Mouse (Mus musculus): ENCODE data around the gene Sat2. TPM values are rescaled to one million over a fixed set of nuclear protein-coding genes. Genes with fewer than 3 reads are reported as not detected.
A peak's percentile ranks its signal among the peaks of the same experiment; 100 is the strongest.

Gene Sat2
- total and polyA plus RNA-seq, 3 experiments, result not detected

DNA sequence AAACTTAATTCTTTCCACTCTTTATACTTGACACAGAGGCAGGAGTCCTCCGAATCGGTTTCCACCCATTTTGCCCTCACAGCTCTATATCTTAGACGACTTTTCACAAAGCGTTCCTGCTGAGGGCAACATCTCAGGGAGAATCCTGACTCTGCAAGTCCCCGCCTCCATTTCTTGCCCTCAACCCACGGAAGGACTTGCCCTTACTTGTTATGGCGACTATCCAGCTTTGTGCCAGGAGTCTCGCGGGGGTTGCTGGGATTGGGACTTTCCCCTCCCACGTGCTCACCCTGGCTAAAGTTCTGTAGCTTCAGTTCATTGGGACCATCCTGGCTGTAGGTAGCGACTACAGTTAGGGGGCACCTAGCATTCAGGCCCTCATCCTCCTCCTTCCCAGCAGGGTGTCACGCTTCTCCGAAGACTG lies 41.7 kb upstream of the Sat2 start, which contains the start of the genes Wrap53 and Trp53:
Gene Wrap53, minus strand, starts transcription at position 165 of the 424 bp plus-strand sequence.
Gene Trp53, plus strand, starts transcription at position 269 of the 424 bp plus-strand sequence.
- Histone ChIP-seq H3K9me3 (replicated peaks; ENCODE audit: low read length) (no peaks in the 10 kb centered on the region), H3K79me2 (replicated peaks; ENCODE audit: control insufficient read depth, extremely low read depth, insufficient read depth, poor library complexity, severe bottlenecking) (peaks cover 78% of the 10 kb centered on the region), H3K27me3 (replicated peaks) (no peaks in the 10 kb centered on the region), H3K9ac (ENCODE audit: insufficient read depth, low read depth) (peak within 1 kb of the TSS; percentile 99), H3K27ac (ENCODE audit: insufficient read depth, low read depth) (peak within 1 kb of the TSS; percentile 89), H3K4me3 (replicated peaks in 1 of 3; ENCODE audit: low read depth in 2 of 3, low read length in 2 of 3, poor library complexity in 1 of 3) (peak within 1 kb of the TSS; percentile 81 to 99 (median 95)), H3K4me2 (ENCODE audit: insufficient read depth, low read depth, poor library complexity, severe bottlenecking) (peak within 1 kb of the TSS; percentile 83), H3K4me1 (ENCODE audit: control insufficient read depth in 1 of 2, insufficient read depth in 2 of 2) (peaks cover 16 to 59% of the 10 kb centered on the region in 2 experiments), H3K36me3 (replicated peaks in 1 of 2; ENCODE audit: control insufficient read depth in 1 of 2, insufficient read depth in 1 of 2, low read length in 1 of 2) (peaks cover 19 to 54% of the 10 kb centered on the region in 2 experiments)
- DNase-seq (ENCODE audit: extremely low read depth), result peak; percentile 99
- TF ChIP-seq GABPA (IDR thresholded peaks at IDR 0.05; ENCODE audit: insufficient replicate concordance, low read depth, low read length) (peak; percentile 40; the same call in 1 of the 2 replicates), POLR2A (IDR thresholded peaks at IDR 0.05; ENCODE audit: low read depth, low read length) (peak; percentile 98), NELFE (IDR thresholded peaks at IDR 0.05; ENCODE audit: low read depth, low read length) (peak; percentile 94), RCOR1 (conservative IDR thresholded peaks at IDR 0.05; ENCODE audit: low read depth, low read length) (peak; percentile 68), SIN3A (IDR thresholded peaks at IDR 0.05; ENCODE audit: low read length) (peak; percentile 99), SMC3 (IDR thresholded peaks at IDR 0.05; ENCODE audit: low read depth, low read length) (no peak), USF1 (IDR thresholded peaks at IDR 0.05; ENCODE audit: low read depth, low read length) (peak; percentile 87), ZMIZ1 (IDR thresholded peaks at IDR 0.05; ENCODE audit: low read depth, low read length) (peak; percentile 82), TCF12 (IDR thresholded peaks at IDR 0.05; ENCODE audit: low read depth, low read length) (peak; percentile 96), CTCF (conservative IDR thresholded peaks at IDR 0.05 in 1 of 2, IDR thresholded peaks at IDR 0.05 in 1 of 2; ENCODE audit: low read depth in 2 of 2, low read length in 2 of 2) (peak in 1 of 2 experiments; percentile 26; a peak in 2 of 4 replicates), NRF1 (IDR thresholded peaks at IDR 0.05; ENCODE audit: low read depth, low read length) (peak; percentile 76), ETS1 (conservative IDR thresholded peaks at IDR 0.05; ENCODE audit: low read depth, low read length) (peak; percentile 46; the same call in 1 of the 2 replicates), PAX5 (IDR thresholded peaks at IDR 0.05; ENCODE audit: low read length) (no peak), EP300 (IDR thresholded peaks at IDR 0.05; ENCODE audit: low read length) (no peak), ZC3H11A (IDR thresholded peaks at IDR 0.05; ENCODE audit: low read depth, low read length) (no peak), TBP (conservative IDR thresholded peaks at IDR 0.05; ENCODE audit: low read depth, low read length) (peak; percentile 94), ZNF384 (IDR thresholded peaks at IDR 0.05; ENCODE audit: low read depth, low read length) (no peak), E2F4 (IDR thresholded peaks at IDR 0.05; ENCODE audit: insufficient replicate concordance, low read depth, low read length) (no peak), BHLHE40 (IDR thresholded peaks at IDR 0.05; ENCODE audit: low read depth, low read length) (peak; percentile 72), MXI1 (IDR thresholded peaks at IDR 0.05; ENCODE audit: low read depth, low read length) (peak; percentile 99), ELF1 (IDR thresholded peaks at IDR 0.05; ENCODE audit: low read depth, low read length) (peak; percentile 81), MAFK (IDR thresholded peaks at IDR 0.05; ENCODE audit: insufficient replicate concordance, low read length) (peak; percentile 56; the same call in 1 of the 2 replicates), IRF4 (IDR thresholded peaks at IDR 0.05; ENCODE audit: low read depth, low read length) (peak; percentile 71), MAX (IDR thresholded peaks at IDR 0.05; ENCODE audit: low read length) (peak; percentile 100), MYC (IDR thresholded peaks at IDR 0.05; ENCODE audit: low read depth, low read length) (peak; percentile 100), JUND (conservative IDR thresholded peaks at IDR 0.05; ENCODE audit: low read depth, low read length) (no peak), CHD2 (IDR thresholded peaks at IDR 0.05; ENCODE audit: low read length) (peak; percentile 94), RAD21 (IDR thresholded peaks at IDR 0.05; ENCODE audit: low read depth, low read length) (no peak), HCFC1 (IDR thresholded peaks at IDR 0.05; ENCODE audit: low read depth, low read length) (peak; percentile 96), UBTF (IDR thresholded peaks at IDR 0.05; ENCODE audit: low read depth, low read length) (no peak), MEF2A (IDR thresholded peaks at IDR 0.05; ENCODE audit: borderline replicate concordance, low read depth, low read length) (peak; percentile 82), USF2 (conservative IDR thresholded peaks at IDR 0.05; ENCODE audit: low read depth, low read length) (peak; percentile 79), ZKSCAN1 (IDR thresholded peaks at IDR 0.05; ENCODE audit: borderline replicate concordance, low read depth, low read length) (no peak), CHD1 (IDR thresholded peaks at IDR 0.05; ENCODE audit: low read depth, low read length) (peak; percentile 87), JUN (IDR thresholded peaks at IDR 0.05; ENCODE audit: insufficient read depth, low read depth, low read length) (no peak), POLR2AphosphoS2 (IDR thresholded peaks at IDR 0.05; ENCODE audit: low read depth, low read length) (peak; percentile 90), MAZ (IDR thresholded peaks at IDR 0.05; ENCODE audit: low read depth, low read length) (no peak), KAT2A (IDR thresholded peaks at IDR 0.05; ENCODE audit: insufficient replicate concordance, low read length) (peak; percentile 97)
- in situ Hi-C loops (cut with MboI; ENCODE audit: low pct_ligation_motif_present, low pct_unique_long_range_greater_than_20kb, low sequenced_read_pairs), result no loop called here
- dilution Hi-C loops (cut with MboI; ENCODE audit: extremely low pct_ligation_motif_present, extremely low pct_unique_long_range_greater_than_20kb, low sequenced_read_pairs), result no loop called here

All from CH12.LX (cell line).